Mouse (Mus musculus): ENCODE results near the gene Trim10. TPM values are rescaled to one million over a fixed set of nuclear protein-coding genes. Genes with fewer than 3 reads are reported as not detected.

Gene Trim10
- polyA plus RNA-seq, 1 experiment from 2014 or later: 286 TPM

- Histone ChIP-seq H3K27me3 (peaks cover 24% of the 10 kb centered on the region; the same call in 1 of the 2 replicates), H3K4me1 (replicated peaks) (no peaks in the 10 kb centered on the region), H3K36me3 (no peaks in the 10 kb centered on the region), H3K4me2 (no peak overlapping the region), H3K27ac (no peak overlapping the region), H3K9me3 (replicated peaks) (no peaks in the 10 kb centered on the region), H3K4me3 (replicated peaks) (no peak overlapping the region), H3K9ac (no peak overlapping the region)
- no peak for DNase-seq
- no peak for ATAC-seq (ENCODE audit: low read depth)
- 11% methylated on average over 9 of the region's 9 CpGs for WGBS (ENCODE audit: insufficient replicate concordance)
Observed at GRCm38 (mm10) chr17:36915076-36915475, 45.7 kb downstream of the Trim10 start.

- Histone ChIP-seq H3K9ac (no peak overlapping the region), H3K4me3 (replicated peaks) (no peak overlapping the region), H3K36me3 (no peaks in the 10 kb centered on the region), H3K9me3 (replicated peaks) (no peaks in the 10 kb centered on the region), H3K4me2 (no peak overlapping the region), H3K27ac (no peak overlapping the region), H3K4me1 (replicated peaks) (no peaks in the 10 kb centered on the region), H3K27me3 (peaks cover 15% of the 10 kb centered on the region; the same call in 1 of the 2 replicates)
- ATAC-seq (ENCODE audit: low read depth) (no peak), DNase-seq (no peak)
- 51% methylated on average over 15 of the region's 15 CpGs for WGBS (ENCODE audit: insufficient replicate concordance)
Observed at GRCm38 (mm10) chr17:36920239-36920638, 50.9 kb downstream of the Trim10 start.

GRCm38 (mm10) chr17:36922715-36923114 lies 53.3 kb downstream of the Trim10 start:
- Histone ChIP-seq H3K9ac (no peak overlapping the region), H3K9me3 (replicated peaks) (no peaks in the 10 kb centered on the region), H3K27me3 (no peaks in the 10 kb centered on the region), H3K4me2 (no peak overlapping the region), H3K4me1 (replicated peaks) (no peaks in the 10 kb centered on the region), H3K4me3 (replicated peaks) (no peak overlapping the region), H3K27ac (no peak overlapping the region), H3K36me3 (no peaks in the 10 kb centered on the region)
- DNase-seq (no peak), ATAC-seq (ENCODE audit: low read depth) (no peak)
- 57% methylated on average over 4 of the region's 4 CpGs for WGBS (ENCODE audit: insufficient replicate concordance)

- no peak overlapping the region for H3K27ac ChIP-seq
- no peak overlapping the region for H3K4me2 ChIP-seq
- ATAC-seq (ENCODE audit: low read depth) (no peak), DNase-seq (no peak)
- H3K36me3 ChIP-seq: no peaks in the 10 kb centered on the region
- H3K9me3 ChIP-seq (replicated peaks): no peaks in the 10 kb centered on the region
- WGBS (ENCODE audit: insufficient replicate concordance): 53% methylated on average over 4 of the region's 4 CpGs
- no peak overlapping the region for H3K4me3 ChIP-seq (replicated peaks)
- H3K9ac ChIP-seq: no peak overlapping the region
- no peaks in the 10 kb centered on the region for H3K27me3 ChIP-seq
- H3K4me1 ChIP-seq (replicated peaks): no peaks in the 10 kb centered on the region
Observed at GRCm38 (mm10) chr17:36923491-36923890, 54.1 kb downstream of the Trim10 start.

Other genes starting within 250 kb of the Trim10 start
- not detected in 2 replicates for gene H2-M9, start 226.9 kb upstream of the Trim10 start, polyA plus RNA-seq (2015; fragmentation: Nextera tagmentation; extraction: Ambion mirVana)
- gene H2-M1, start 197.4 kb upstream of the Trim10 start, polyA plus RNA-seq (2015; fragmentation: Nextera tagmentation; extraction: Ambion mirVana): not detected in 2 replicates
- gene H2-M10.5, start 96.7 kb upstream of the Trim10 start, polyA plus RNA-seq (2015; fragmentation: Nextera tagmentation; extraction: Ambion mirVana): not detected in 2 replicates
- not detected in 2 replicates for gene H2-M10.6, start 57.4 kb upstream of the Trim10 start, polyA plus RNA-seq (2015; fragmentation: Nextera tagmentation; extraction: Ambion mirVana)
- 12.1 and 12.4 TPM in 2 replicates for gene Trim26, start 32.4 kb upstream of the Trim10 start, polyA plus RNA-seq (2015; fragmentation: Nextera tagmentation; extraction: Ambion mirVana)
- gene Trim15, start 2.4 kb upstream of the Trim10 start, polyA plus RNA-seq (2015; fragmentation: Nextera tagmentation; extraction: Ambion mirVana): 0.22 and 0.34 TPM in 2 replicates
- 0.17 TPM in 1 of 2 replicates, not detected in the other for gene Trim40, start 20.5 kb downstream of the Trim10 start, polyA plus RNA-seq (2015; fragmentation: Nextera tagmentation; extraction: Ambion mirVana)
- 0.09 TPM in 1 of 2 replicates, not detected in the other for gene Trim31, start 28.5 kb downstream of the Trim10 start, polyA plus RNA-seq (2015; fragmentation: Nextera tagmentation; extraction: Ambion mirVana)
- gene Rnf39, start 73.3 kb downstream of the Trim10 start, polyA plus RNA-seq (2015; fragmentation: Nextera tagmentation; extraction: Ambion mirVana): not detected in 2 replicates
- gene Ppp1r11, start 82.2 kb downstream of the Trim10 start, polyA plus RNA-seq (2015; fragmentation: Nextera tagmentation; extraction: Ambion mirVana): 38.7 and 40.1 TPM in 2 replicates
- 31.7 and 31.8 TPM in 2 replicates for gene Znrd1, start 89.0 kb downstream of the Trim10 start, polyA plus RNA-seq (2015; fragmentation: Nextera tagmentation; extraction: Ambion mirVana)
- 3.5 and 4.8 TPM in 2 replicates for gene Znrd1as, start 89.0 kb downstream of the Trim10 start, polyA plus RNA-seq (2015; fragmentation: Nextera tagmentation; extraction: Ambion mirVana)
- gene 2410137M14Rik, start 111.7 kb downstream of the Trim10 start, polyA plus RNA-seq (2015; fragmentation: Nextera tagmentation; extraction: Ambion mirVana): not detected in 2 replicates
- gene H2-M5, start 120.0 kb downstream of the Trim10 start, polyA plus RNA-seq (2015; fragmentation: Nextera tagmentation; extraction: Ambion mirVana): not detected in 2 replicates
- 4.6 TPM in 2 replicates for gene Zfp57, start 131.6 kb downstream of the Trim10 start, polyA plus RNA-seq (2015; fragmentation: Nextera tagmentation; extraction: Ambion mirVana)
- not detected in 2 replicates for gene Mog, start 153.8 kb downstream of the Trim10 start, polyA plus RNA-seq (2015; fragmentation: Nextera tagmentation; extraction: Ambion mirVana)
- 0.43 and 0.51 TPM in 2 replicates for gene Gabbr1, start 176.4 kb downstream of the Trim10 start, polyA plus RNA-seq (2015; fragmentation: Nextera tagmentation; extraction: Ambion mirVana)
- gene Olfr90, start 218.9 kb downstream of the Trim10 start, polyA plus RNA-seq (2015; fragmentation: Nextera tagmentation; extraction: Ambion mirVana): not detected in 2 replicates
- gene Olfr91, start 228.7 kb downstream of the Trim10 start, polyA plus RNA-seq (2015; fragmentation: Nextera tagmentation; extraction: Ambion mirVana): not detected in 2 replicates